Mouse (Mus musculus): ENCODE data around the gene Ahctf1. TPM values are rescaled to one million over a fixed set of nuclear protein-coding genes. Genes with fewer than 3 reads are reported as not detected.

Gene Ahctf1
- total and polyA plus RNA-seq, 3 experiments, result 79.2 to 111 (median 96.0) TPM

- 0 out of 2 replicates have a peak, but pooled peaks have one; percentile 37 for TF ChIP-seq MEF2A (IDR thresholded peaks at IDR 0.05; ENCODE audit: borderline replicate concordance, low read depth, low read length)
Observed at GRCm38 (mm10) chr1:179734500-179735474, 68.7 kb downstream of the Ahctf1 start (continued).

GRCm38 (mm10) chr1:179731391-179731790, 72.1 kb downstream of the Ahctf1 start:
- H3K4me2 ChIP-seq (ENCODE audit: insufficient read depth, low read depth, poor library complexity, severe bottlenecking), result no peak overlapping the region
- in situ Hi-C loops (cut with MboI; ENCODE audit: low pct_ligation_motif_present, low pct_unique_long_range_greater_than_20kb, low sequenced_read_pairs) (loop anchor here (10.0 kb wide), 3 partner anchors 47 to 113 kb away; no protein-coding TSS in a partner anchor), dilution Hi-C loops (cut with MboI; ENCODE audit: extremely low pct_ligation_motif_present, extremely low pct_unique_long_range_greater_than_20kb, low sequenced_read_pairs) (no loop called here)

GRCm38 (mm10) chr1:179728661-179729060, 74.8 kb downstream of the Ahctf1 start:
- Histone ChIP-seq H3K36me3 (replicated peaks in 1 of 2; ENCODE audit: control insufficient read depth in 1 of 2, insufficient read depth in 1 of 2, low read length in 1 of 2) (no peaks in the 10 kb centered on the region), H3K79me2 (replicated peaks; ENCODE audit: control insufficient read depth, extremely low read depth, insufficient read depth, poor library complexity, severe bottlenecking) (no peaks in the 10 kb centered on the region), H3K4me2 (ENCODE audit: insufficient read depth, low read depth, poor library complexity, severe bottlenecking) (no peak overlapping the region), H3K27ac (ENCODE audit: insufficient read depth, low read depth) (no peak overlapping the region), H3K27me3 (replicated peaks) (peaks cover 5% of the 10 kb centered on the region), H3K4me3 (replicated peaks in 1 of 3; ENCODE audit: low read depth in 2 of 3, low read length in 2 of 3, poor library complexity in 1 of 3) (no peak overlapping the region), H3K9me3 (replicated peaks; ENCODE audit: low read length) (peaks cover 3% of the 10 kb centered on the region), H3K4me1 (ENCODE audit: control insufficient read depth in 1 of 2, insufficient read depth in 2 of 2) (peaks cover 0 to 4% of the 10 kb centered on the region in 2 experiments; a peak in 1 of 4 replicates), H3K9ac (ENCODE audit: insufficient read depth, low read depth) (no peak overlapping the region)
- in situ Hi-C loops (cut with MboI; ENCODE audit: low pct_ligation_motif_present, low pct_unique_long_range_greater_than_20kb, low sequenced_read_pairs), result no loop called here
- DNase-seq (ENCODE audit: extremely low read depth), result no peak
- dilution Hi-C loops (cut with MboI; ENCODE audit: extremely low pct_ligation_motif_present, extremely low pct_unique_long_range_greater_than_20kb, low sequenced_read_pairs), result no loop called here
- TF ChIP-seq PAX5 (IDR thresholded peaks at IDR 0.05; ENCODE audit: low read length) (no peak), E2F4 (IDR thresholded peaks at IDR 0.05; ENCODE audit: insufficient replicate concordance, low read depth, low read length) (no peak), ETS1 (conservative IDR thresholded peaks at IDR 0.05; ENCODE audit: low read depth, low read length) (no peak), MYC (IDR thresholded peaks at IDR 0.05; ENCODE audit: low read depth, low read length) (no peak), POLR2AphosphoS2 (IDR thresholded peaks at IDR 0.05; ENCODE audit: low read depth, low read length) (no peak), CTCF (conservative IDR thresholded peaks at IDR 0.05 in 1 of 2, IDR thresholded peaks at IDR 0.05 in 1 of 2; ENCODE audit: low read depth in 2 of 2, low read length in 2 of 2) (0 out of 4 replicates have a peak, but pooled peaks of 1 of the 2 experiments have one; percentile 2), NELFE (IDR thresholded peaks at IDR 0.05; ENCODE audit: low read depth, low read length) (no peak), ZMIZ1 (IDR thresholded peaks at IDR 0.05; ENCODE audit: low read depth, low read length) (no peak)

More at GRCm38 (mm10) chr1:179731391-179731790, 72.1 kb downstream of the Ahctf1 start:
- H3K4me3 ChIP-seq (replicated peaks in 1 of 3; ENCODE audit: low read depth in 2 of 3, low read length in 2 of 3, poor library complexity in 1 of 3), result no peak overlapping the region
- no peaks in the 10 kb centered on the region for H3K79me2 ChIP-seq (replicated peaks; ENCODE audit: control insufficient read depth, extremely low read depth, insufficient read depth, poor library complexity, severe bottlenecking)
- no peak overlapping the region for H3K9ac ChIP-seq (ENCODE audit: insufficient read depth, low read depth)
- H3K4me1 ChIP-seq (ENCODE audit: control insufficient read depth in 1 of 2, insufficient read depth in 2 of 2), result peaks cover 0 to 10% of the 10 kb centered on the region in 2 experiments; a peak in 2 of 4 replicates
- H3K9me3 ChIP-seq (replicated peaks; ENCODE audit: low read length), result peaks cover 3% of the 10 kb centered on the region
- H3K36me3 ChIP-seq (replicated peaks in 1 of 2; ENCODE audit: control insufficient read depth in 1 of 2, insufficient read depth in 1 of 2, low read length in 1 of 2), result no peaks in the 10 kb centered on the region
- H3K27me3 ChIP-seq (replicated peaks), result peaks cover 5% of the 10 kb centered on the region
- H3K27ac ChIP-seq (ENCODE audit: insufficient read depth, low read depth), result no peak overlapping the region
- no peak for DNase-seq (ENCODE audit: extremely low read depth)
- no peak for TF ChIP-seq USF1 (IDR thresholded peaks at IDR 0.05; ENCODE audit: low read depth, low read length)
- TF ChIP-seq IRF4 (IDR thresholded peaks at IDR 0.05; ENCODE audit: low read depth, low read length), result no peak
- TF ChIP-seq CHD2 (IDR thresholded peaks at IDR 0.05; ENCODE audit: low read length), result no peak
- no peak for TF ChIP-seq JUN (IDR thresholded peaks at IDR 0.05; ENCODE audit: insufficient read depth, low read depth, low read length)
- TF ChIP-seq NRF1 (IDR thresholded peaks at IDR 0.05; ENCODE audit: low read depth, low read length), result no peak
- TF ChIP-seq MAZ (IDR thresholded peaks at IDR 0.05; ENCODE audit: low read depth, low read length), result no peak
- TF ChIP-seq ZC3H11A (IDR thresholded peaks at IDR 0.05; ENCODE audit: low read depth, low read length), result no peak
- TF ChIP-seq CTCF (conservative IDR thresholded peaks at IDR 0.05 in 1 of 2, IDR thresholded peaks at IDR 0.05 in 1 of 2; ENCODE audit: low read depth in 2 of 2, low read length in 2 of 2), result no peak
- no peak for TF ChIP-seq BHLHE40 (IDR thresholded peaks at IDR 0.05; ENCODE audit: low read depth, low read length)
- no peak for TF ChIP-seq MEF2A (IDR thresholded peaks at IDR 0.05; ENCODE audit: borderline replicate concordance, low read depth, low read length)
- TF ChIP-seq JUND (conservative IDR thresholded peaks at IDR 0.05; ENCODE audit: low read depth, low read length), result no peak
